Mouse (Mus musculus) limb, embryonic 10.5 days (tissue): Measurements from ENCODE around the gene Nme1. TPM values are rescaled to one million over a fixed set of nuclear protein-coding genes. Genes with fewer than 3 reads are reported as not detected.

Source experiments
- polyA plus RNA-seq: library from polyadenylated mRNA; unstranded; fragments of >200 nt; fragmentation: Nextera tagmentation; extraction: Ambion mirVana; gene quantifications from 2 replicates; pipeline ENCODE4 v1.2.1, GENCODE M21; 2016

Nme1 gene
- polyA plus RNA-seq, 1 experiment from 2014 or later: 386 TPM

Other genes with a start within 250 kb of the Nme1 start
- 39.0 and 43.0 TPM in 2 replicates for gene Utp18, start 82.8 kb downstream of the Nme1 start, polyA plus RNA-seq
- gene Mbtd1, start 82.7 kb downstream of the Nme1 start, polyA plus RNA-seq: 32.9 and 43.1 TPM in 2 replicates
- gene Nme2, start 12.3 kb downstream of the Nme1 start, polyA plus RNA-seq: 151 and 152 TPM in 2 replicates
- 578 and 666 TPM in 2 replicates for gene Gm20390, start 228 bp downstream of the Nme1 start, polyA plus RNA-seq
- gene Spag9, start 27.6 kb upstream of the Nme1 start, polyA plus RNA-seq: 28.0 and 30.4 TPM in 2 replicates
- gene Tob1, start 242.9 kb upstream of the Nme1 start, polyA plus RNA-seq: 15.0 and 22.5 TPM in 2 replicates